Mouse (Mus musculus): ENCODE data around the gene Msx2. TPM values are rescaled to one million over a fixed set of nuclear protein-coding genes. Genes with fewer than 3 reads are reported as not detected.

Msx2 gene
- total RNA-seq, 2 experiments from 2014 or later: 0.43 to 0.46 TPM

GRCm38 (mm10) chr13:53466189-53466866 is 6.5 kb downstream of the Msx2 start:
- DNase-seq (ENCODE audit: low spot score in 2 of 2): no peak
- intact Hi-C loops (cut with DNase I): loop anchor here (10.0 kb wide), 1 partner anchor 128 kb away; no protein-coding TSS in a partner anchor

- no peak for DNase-seq (ENCODE audit: low spot score in 2 of 2)
- intact Hi-C loops (cut with DNase I): loop anchor here (10.0 kb wide), 1 partner anchor 129 kb away; no protein-coding TSS in a partner anchor
Observed at GRCm38 (mm10) chr13:53465191-53465820, 7.6 kb downstream of the Msx2 start.

GRCm38 (mm10) chr13:53464441-53465001 is 8.4 kb downstream of the Msx2 start:
- intact Hi-C loops (cut with DNase I): loop anchor here (5.0 to 10.0 kb wide), 2 partner anchors 130 to 303 kb away; no protein-coding TSS in a partner anchor

GRCm38 (mm10) chr13:53463946-53464345 is 8.9 kb downstream of the Msx2 start:
- intact Hi-C loops (cut with DNase I): loop anchor here (1.0 to 10.0 kb wide), 3 partner anchors 131 to 303 kb away; no protein-coding TSS in a partner anchor
- DNase-seq (ENCODE audit: low spot score in 2 of 2): no peak

More at GRCm38 (mm10) chr13:53464441-53465001, 8.4 kb downstream of the Msx2 start:
- no peak for DNase-seq (ENCODE audit: low spot score in 2 of 2)

- intact Hi-C loops (cut with DNase I): loop anchor here (1.0 to 10.0 kb wide), 3 partner anchors 132 to 304 kb away; no protein-coding TSS in a partner anchor
- DNase-seq (ENCODE audit: low spot score in 2 of 2): no peak
Observed at GRCm38 (mm10) chr13:53463037-53463436, 9.8 kb downstream of the Msx2 start.

- intact Hi-C loops (cut with DNase I): loop anchor here (5.0 to 10.0 kb wide), 2 partner anchors 132 to 305 kb away; no protein-coding TSS in a partner anchor
- DNase-seq (ENCODE audit: low spot score in 2 of 2): no peak
Observed at GRCm38 (mm10) chr13:53462649-53462970, 10.3 kb downstream of the Msx2 start.

- DNase-seq (ENCODE audit: low spot score in 2 of 2): no peak
- intact Hi-C loops (cut with DNase I): loop anchor here (5.0 to 10.0 kb wide), 2 partner anchors 133 to 305 kb away; no protein-coding TSS in a partner anchor
Observed at GRCm38 (mm10) chr13:53461855-53462648, 10.8 kb downstream of the Msx2 start.

- intact Hi-C loops (cut with DNase I): loop anchor here (5.0 to 10.0 kb wide), 2 partner anchors 133 to 306 kb away; no protein-coding TSS in a partner anchor
- no peak for DNase-seq (ENCODE audit: low spot score in 2 of 2)
Observed at GRCm38 (mm10) chr13:53461346-53461745, 11.5 kb downstream of the Msx2 start.

- DNase-seq (ENCODE audit: low spot score in 2 of 2): no peak
- intact Hi-C loops (cut with DNase I): no loop called here
Observed at GRCm38 (mm10) chr13:53458766-53459165, 14.1 kb downstream of the Msx2 start.

GRCm38 (mm10) chr13:53454794-53455672 is 17.8 kb downstream of the Msx2 start:
- intact Hi-C loops (cut with DNase I): no loop called here

GRCm38 (mm10) chr13:53453927-53454326 is 18.9 kb downstream of the Msx2 start:
- intact Hi-C loops (cut with DNase I): no loop called here
- DNase-seq (ENCODE audit: low spot score in 2 of 2): no peak

More at GRCm38 (mm10) chr13:53454794-53455672, 17.8 kb downstream of the Msx2 start:
- DNase-seq (ENCODE audit: low spot score in 2 of 2): no peak

- DNase-seq (ENCODE audit: low spot score in 2 of 2): no peak
- intact Hi-C loops (cut with DNase I): loop anchor here (10.0 kb wide), 1 partner anchor 617 kb away; no protein-coding TSS in a partner anchor
Observed at GRCm38 (mm10) chr13:53447609-53448008, 25.3 kb downstream of the Msx2 start.

- intact Hi-C loops (cut with DNase I): loop anchor here (2.0 to 10.0 kb wide), 2 partner anchors 321 to 621 kb away; no protein-coding TSS in a partner anchor
- peak; percentile 39 to 62 for DNase-seq (ENCODE audit: low spot score in 2 of 2)
Observed at GRCm38 (mm10) chr13:53443602-53444001, 29.3 kb downstream of the Msx2 start.

GRCm38 (mm10) chr13:53442168-53442980 is 30.5 kb downstream of the Msx2 start:
- intact Hi-C loops (cut with DNase I): loop anchor here (1.0 to 10.0 kb wide), 3 partner anchors 246 to 622 kb away; no protein-coding TSS in a partner anchor
- DNase-seq (ENCODE audit: low spot score in 2 of 2): peak; percentile 50 to 56

- DNase-seq (ENCODE audit: low spot score in 2 of 2): no peak
- intact Hi-C loops (cut with DNase I): loop anchor here (1.0 to 10.0 kb wide), 3 partner anchors 247 to 623 kb away; no protein-coding TSS in a partner anchor
Observed at GRCm38 (mm10) chr13:53441307-53442028, 31.4 kb downstream of the Msx2 start.

- DNase-seq (ENCODE audit: low spot score in 2 of 2): no peak
- intact Hi-C loops (cut with DNase I): loop anchor here (10.0 kb wide), 1 partner anchor 625 kb away; no protein-coding TSS in a partner anchor
Observed at GRCm38 (mm10) chr13:53439957-53440356, 32.9 kb downstream of the Msx2 start.

GRCm38 (mm10) chr13:53426507-53426906 is 46.4 kb downstream of the Msx2 start:
- DNase-seq (ENCODE audit: low spot score in 2 of 2): peak; percentile 78 to 79
- intact Hi-C loops (cut with DNase I): loop anchor here (5.0 kb wide), 1 partner anchor 319 kb away; no protein-coding TSS in a partner anchor

Data from left cerebral cortex, postnatal 25 days (tissue).